Mouse (Mus musculus): ENCODE results near the gene Foxp1.

- TF ChIP-seq CTCF (IDR thresholded peaks at IDR 0.05; ENCODE audit: borderline replicate concordance, control insufficient read depth, extremely low read depth, insufficient read depth, low read length, poor library complexity) (no peak), POLR2A (IDR thresholded peaks at IDR 0.05; ENCODE audit: control insufficient read depth, extremely low read depth, insufficient read depth, low read length, poor library complexity) (no peak)
Measured at GRCm38 (mm10) chr6:98936377-98936776, 586.1 kb downstream of the Foxp1 start.
